In the genomic region with DNA sequence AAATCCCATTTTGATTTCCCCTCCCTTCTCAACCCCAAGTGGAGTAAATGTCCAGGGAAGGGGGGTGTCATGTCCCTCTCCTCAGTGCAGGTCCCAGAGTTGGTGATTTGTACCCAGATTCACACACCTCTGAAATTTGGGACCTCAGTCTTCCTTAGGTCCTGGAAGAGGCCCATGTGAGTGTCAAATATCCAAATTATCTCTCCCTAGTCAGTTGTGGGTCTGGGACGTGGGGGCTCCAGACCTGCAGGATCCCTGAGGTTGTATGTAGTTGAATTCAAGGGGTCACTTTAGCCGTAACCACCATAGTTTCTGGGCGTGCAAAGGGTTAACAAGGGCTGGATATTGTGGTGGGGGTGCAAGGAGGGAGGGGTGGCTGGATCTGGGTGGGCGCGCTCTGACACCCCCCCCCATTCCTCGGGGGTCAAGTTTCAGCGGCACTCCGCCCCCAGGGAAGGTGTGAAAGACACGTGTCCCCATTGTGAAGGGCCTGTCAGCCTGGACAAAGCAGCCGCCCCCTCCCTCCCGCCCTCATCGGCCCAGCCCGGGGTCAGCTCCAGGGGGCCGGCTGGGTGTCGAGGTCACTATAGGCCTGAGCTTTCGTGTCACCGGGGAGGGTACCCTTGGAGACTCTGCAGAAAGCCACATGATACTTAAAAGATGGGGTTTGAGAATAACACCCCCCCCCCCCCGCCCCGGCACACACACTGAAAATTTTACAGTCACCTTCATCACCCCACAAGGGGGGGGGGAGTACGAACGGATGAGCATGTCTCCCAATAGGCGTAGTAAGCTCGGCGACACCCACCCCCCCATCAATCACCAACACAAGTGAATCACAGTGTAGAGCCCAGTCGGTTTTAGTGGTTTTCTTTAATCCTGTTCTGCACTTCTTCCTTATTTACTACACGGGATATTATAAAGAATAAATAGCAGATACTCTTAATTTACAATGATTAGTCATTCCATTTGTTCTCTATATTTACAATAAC, we compare ENCODE assay signal across 8 mouse cellular contexts. TPM values are rescaled to one million over a fixed set of nuclear protein-coding genes. Genes with fewer than 3 reads are reported as not detected.
DNase-seq lines count a peak whose midpoint lies in the region; ATAC-seq and TF ChIP-seq lines count a peak whose summit lies in the region.
"Had no signal": no experiment of that assay in that cellular context is flagged by ENCODE, and none has a peak within 500 bp of the region (broad histone marks: within the 10 kb centered on the region; RNA-seq: fewer than 3 reads in every experiment).

No protein-coding gene starts in this region.

- TF ChIP-seq CTCF in lung, embryonic 14.5 days (IDR thresholded peaks at IDR 0.05; ENCODE audit: low read depth): no peak
- TF ChIP-seq CTCF in stomach, postnatal 0 days (IDR thresholded peaks at IDR 0.05; ENCODE audit: low read depth): no peak

- H3K27me3 ChIP-seq in lung, embryonic 14.5 days (ENCODE audit: insufficient read depth, low read length): peaks cover 27% of the 10 kb centered on the region
- H3K27me3 ChIP-seq in forebrain, embryonic 12.5 days: peaks cover 17% of the 10 kb centered on the region
- peaks cover 18% of the 10 kb centered on the region; the same call in 1 of the 2 replicates for H3K27me3 ChIP-seq in limb, embryonic 15.5 days
- 0 out of 2 replicates have a peak, but pooled peaks cover 4% of the 10 kb centered on the region for H3K27me3 ChIP-seq in stomach, postnatal 0 days (ENCODE audit: control insufficient read depth, insufficient read depth, low read length)

- peaks cover 12% of the 10 kb centered on the region for H3K4me1 ChIP-seq in lung, embryonic 14.5 days (ENCODE audit: insufficient read depth)
- peaks cover 35% of the 10 kb centered on the region for H3K4me1 ChIP-seq in forebrain, embryonic 12.5 days
- H3K4me1 ChIP-seq in limb, embryonic 15.5 days: peaks cover 39% of the 10 kb centered on the region
- H3K4me1 ChIP-seq in stomach, postnatal 0 days (replicated peaks; ENCODE audit: control insufficient read depth, insufficient read depth): no peaks in the 10 kb centered on the region; the same call in 1 of the 2 replicates

- peak; percentile 14 for DNase-seq in lung, embryonic 14.5 days
- DNase-seq in lung, postnatal 36 days: no peak
- DNase-seq in stomach, postnatal 0 days (ENCODE audit: low spot score): peak; percentile 16
- DNase-seq in urinary bladder, postnatal 4 days (ENCODE audit: low spot score in 2 of 2): no peak
- DNase-seq in left cerebral cortex, postnatal 14 days (ENCODE audit: low spot score in 2 of 2): no peak
- DNase-seq: cerebellum, postnatal 36 days had no signal

- no peak for TF ChIP-seq EP300 in stomach, postnatal 0 days (optimal IDR thresholded peaks at IDR 0.05)

- H3K27ac ChIP-seq in lung, embryonic 14.5 days (ENCODE audit: low read depth): no peak overlapping the region
- H3K27ac ChIP-seq in forebrain, embryonic 12.5 days: peak overlapping the region; percentile 89
- H3K27ac ChIP-seq in limb, embryonic 15.5 days: peak overlapping the region; percentile 59; the same call in 1 of the 2 replicates
- H3K27ac ChIP-seq in stomach, postnatal 0 days (replicated peaks): no peak overlapping the region

- WGBS in lung, embryonic 14.5 days: 2% methylated on average over 26 of the region's 26 CpGs
- under 1% methylated on average over 25 of the region's 26 CpGs for WGBS in forebrain, embryonic 12.5 days
- 1% methylated on average over 23 of the region's 26 CpGs for WGBS in limb, embryonic 15.5 days
- 2% methylated on average over 25 of the region's 26 CpGs for WGBS in stomach, postnatal 0 days

- intact Hi-C loops in left cerebral cortex, postnatal 14 days (cut with DNase I): loop anchor here (10.0 kb wide), 2 partner anchors 425 to 625 kb away; no protein-coding TSS in a partner anchor

- no peaks in the 10 kb centered on the region for H3K36me3 ChIP-seq in lung, embryonic 14.5 days (ENCODE audit: insufficient read depth)
- H3K36me3 ChIP-seq in forebrain, embryonic 12.5 days (replicated peaks): no peaks in the 10 kb centered on the region
- no peaks in the 10 kb centered on the region for H3K36me3 ChIP-seq in limb, embryonic 15.5 days
- H3K36me3 ChIP-seq in stomach, postnatal 0 days (ENCODE audit: control insufficient read depth, insufficient read depth, low read length): no peaks in the 10 kb centered on the region

- H3K4me2 ChIP-seq in lung, embryonic 14.5 days: peak overlapping the region; percentile 84
- H3K4me2 ChIP-seq in forebrain, embryonic 12.5 days: peak overlapping the region; percentile 87
- peak overlapping the region; percentile 78 for H3K4me2 ChIP-seq in limb, embryonic 15.5 days
- H3K4me2 ChIP-seq in stomach, postnatal 0 days (replicated peaks; ENCODE audit: low read depth): peak overlapping the region; percentile 66; the same call in 1 of the 2 replicates

- peak overlapping the region; percentile 57 for H3K4me3 ChIP-seq in lung, embryonic 14.5 days (ENCODE audit: low read depth, low read length)
- peak overlapping the region; percentile 39 for H3K4me3 ChIP-seq in forebrain, embryonic 12.5 days (replicated peaks)
- H3K4me3 ChIP-seq in limb, embryonic 15.5 days: peak overlapping the region; percentile 47
- H3K4me3 ChIP-seq in stomach, postnatal 0 days (ENCODE audit: low read depth, low read length): 0 out of 2 replicates have a peak overlapping the region, but pooled peaks have one; percentile 8

- no peak for ATAC-seq in lung, embryonic 14.5 days (ENCODE audit: insufficient read depth)
- no peak for ATAC-seq in forebrain, embryonic 12.5 days (ENCODE audit: low FRiP score)
- no peak for ATAC-seq in limb, embryonic 15.5 days (ENCODE audit: insufficient number of reproducible peaks, low FRiP score, low TSS enrichment, low read depth)
- ATAC-seq in stomach, postnatal 0 days (ENCODE audit: low FRiP score, low TSS enrichment): no peak

- H3K9ac ChIP-seq in lung, embryonic 14.5 days: no peak overlapping the region
- H3K9ac ChIP-seq in forebrain, embryonic 12.5 days: peak overlapping the region; percentile 49
- H3K9ac ChIP-seq in limb, embryonic 15.5 days: no peak overlapping the region
- H3K9ac ChIP-seq in stomach, postnatal 0 days (ENCODE audit: low read length): no peak overlapping the region

- no peaks in the 10 kb centered on the region for H3K9me3 ChIP-seq in lung, embryonic 14.5 days (ENCODE audit: low read depth, low read length)
- H3K9me3 ChIP-seq in forebrain, embryonic 12.5 days: no peaks in the 10 kb centered on the region
- no peaks in the 10 kb centered on the region for H3K9me3 ChIP-seq in limb, embryonic 15.5 days
- no peaks in the 10 kb centered on the region for H3K9me3 ChIP-seq in stomach, postnatal 0 days (ENCODE audit: control insufficient read depth, low read length)

RNA-seq across cellular contexts. Expression of a gene that starts 2.1 kb away (rescaled TPM):
- 2.8 and 2.9 TPM in 2 replicates for polyA plus RNA-seq in lung, embryonic 14.5 days (2014; fragmentation: Nextera tagmentation; extraction: Ambion mirVana)
- 6.4 TPM in 2 replicates for polyA plus RNA-seq in forebrain, embryonic 12.5 days (2016; fragmentation: Nextera tagmentation; extraction: Ambion mirVana)
- polyA plus RNA-seq in limb, embryonic 15.5 days (2015; fragmentation: Nextera tagmentation; extraction: Ambion mirVana): 4.1 and 4.3 TPM in 2 replicates
- polyA plus RNA-seq in stomach, postnatal 0 days (2015; fragmentation: Nextera tagmentation; extraction: Ambion mirVana): 1.7 TPM in 2 replicates
- total RNA-seq in left cerebral cortex, postnatal 14 days (2021): 10 to 100 TPM; 15.6 to 17.1 TPM

Comparison
In these comparisons a context has a peak if more than half of its experiments do, and no peak if none do; other contexts are left out.
1. DNase-seq: peak in lung, embryonic 14.5 days (single experiment) and stomach, postnatal 0 days (single experiment); none in lung, postnatal 36 days (single experiment), urinary bladder, postnatal 4 days (0 of 2) and left cerebral cortex, postnatal 14 days (0 of 2).
2. H3K27ac ChIP-seq: peak in forebrain, embryonic 12.5 days (single experiment) and limb, embryonic 15.5 days (single experiment); none in lung, embryonic 14.5 days (single experiment) and stomach, postnatal 0 days (single experiment).
3. Peak in every context shown above with its lines, with median percentiles within 50 percentile points of each other: H3K4me2 ChIP-seq and H3K4me3 ChIP-seq.